32 mouse cellular contexts compared by ENCODE assay signal in genomic region chr12:38374159-38374558, GRCm38 (mm10).
"Had no signal": no experiment of that assay in that cellular context is flagged by ENCODE, and none has a peak within 500 bp of the region (broad histone marks: within the 10 kb centered on the region; RNA-seq: fewer than 3 reads in every experiment).

No protein-coding gene starts in this region.

- H3K4me2 ChIP-seq: limb, embryonic 12.5 days; limb, embryonic 13.5 days; limb, embryonic 15.5 days; liver, embryonic 11.5 days; liver, embryonic 12.5 days; liver, embryonic 13.5 days; liver, embryonic 15.5 days; lung, embryonic 14.5 days; lung, embryonic 15.5 days; midbrain, embryonic 11.5 days; midbrain, embryonic 12.5 days; midbrain, embryonic 13.5 days; midbrain, embryonic 15.5 days; neural tube, embryonic 12.5 days had no signal

- H3K27me3 ChIP-seq: limb, embryonic 12.5 days; limb, embryonic 13.5 days; limb, embryonic 15.5 days; liver, embryonic 12.5 days; liver, embryonic 13.5 days; liver, embryonic 15.5 days; lung, embryonic 15.5 days; megakaryocyte, embryonic 14.5 days; midbrain, embryonic 12.5 days; midbrain, embryonic 13.5 days; midbrain, embryonic 15.5 days; neural tube, embryonic 12.5 days had no signal

- DNase-seq: left cerebral cortex, postnatal 4 days; liver; liver, embryonic 13.5 days; liver, postnatal 0 days; lung, adult 18-20 months; lung, adult 2 months; lung, embryonic 14.5 days; lung, postnatal 10 days; lung, postnatal 14 days; lung, postnatal 36 days; lung, postnatal 4 days; midbrain, embryonic 14.5 days had no signal

- H3K4me3 ChIP-seq: limb, embryonic 10.5 days; limb, embryonic 12.5 days; limb, embryonic 13.5 days; limb, embryonic 15.5 days; liver, embryonic 12.5 days; liver, embryonic 13.5 days; liver, embryonic 15.5 days; lung, embryonic 15.5 days; megakaryocyte, embryonic 14.5 days; midbrain, embryonic 10.5 days; midbrain, embryonic 12.5 days; midbrain, embryonic 13.5 days; midbrain, embryonic 15.5 days; myocyte; neural tube, embryonic 12.5 days had no signal

- H3K9me3 ChIP-seq: limb, embryonic 10.5 days; limb, embryonic 12.5 days; limb, embryonic 13.5 days; limb, embryonic 15.5 days; liver, embryonic 12.5 days; liver, embryonic 13.5 days; liver, embryonic 15.5 days; lung, embryonic 15.5 days; midbrain, embryonic 10.5 days; midbrain, embryonic 12.5 days; midbrain, embryonic 13.5 days; midbrain, embryonic 15.5 days; neural tube, embryonic 12.5 days had no signal

- H3K9ac ChIP-seq: limb, embryonic 12.5 days; limb, embryonic 13.5 days; limb, embryonic 15.5 days; liver, embryonic 12.5 days; liver, embryonic 13.5 days; liver, embryonic 14.5 days; liver, embryonic 15.5 days; liver, postnatal 0 days; lung, embryonic 14.5 days; lung, embryonic 15.5 days; midbrain, embryonic 12.5 days; midbrain, embryonic 13.5 days; midbrain, embryonic 15.5 days; neural tube, embryonic 12.5 days had no signal

- ATAC-seq: liver, embryonic 12.5 days; liver, postnatal 0 days; lung, postnatal 0 days; midbrain, embryonic 13.5 days; midbrain, embryonic 15.5 days; midbrain, embryonic 16.5 days had no signal

- H3K36me3 ChIP-seq: limb, embryonic 10.5 days; limb, embryonic 12.5 days; limb, embryonic 13.5 days; limb, embryonic 15.5 days; liver, embryonic 12.5 days; liver, embryonic 13.5 days; liver, embryonic 15.5 days; lung, embryonic 15.5 days; midbrain, embryonic 10.5 days; midbrain, embryonic 12.5 days; midbrain, embryonic 13.5 days; midbrain, embryonic 15.5 days; neural tube, embryonic 12.5 days had no signal

- H3K4me1 ChIP-seq: limb, embryonic 10.5 days; limb, embryonic 12.5 days; limb, embryonic 13.5 days; limb, embryonic 15.5 days; liver, embryonic 12.5 days; liver, embryonic 13.5 days; liver, embryonic 15.5 days; lung, embryonic 15.5 days; megakaryocyte, embryonic 14.5 days; midbrain, embryonic 10.5 days; midbrain, embryonic 12.5 days; midbrain, embryonic 13.5 days; midbrain, embryonic 15.5 days; neural tube, embryonic 12.5 days had no signal

- H3K27ac ChIP-seq: limb, embryonic 10.5 days; limb, embryonic 12.5 days; limb, embryonic 13.5 days; limb, embryonic 15.5 days; liver, embryonic 12.5 days; liver, embryonic 13.5 days; liver, embryonic 14.5 days; liver, embryonic 15.5 days; lung, embryonic 15.5 days; macrophage; midbrain, embryonic 10.5 days; midbrain, embryonic 12.5 days; midbrain, embryonic 13.5 days; midbrain, embryonic 15.5 days; neural tube, embryonic 12.5 days had no signal
